Mouse (Mus musculus) G1E (cell line): ENCODE measurements around the gene Asic2.

ENCODE experiments used
- CTCF ChIP-seq: IDR thresholded peaks from 2 replicates; pipeline ENCODE4 v1.5.1; 2012; ENCODE audit warnings: low read depth, low read length, inconsistent platforms, mixed read lengths
- GATA1 ChIP-seq: IDR thresholded peaks from 2 replicates; pipeline ENCODE4 v1.6.1; 2012; ENCODE audit warnings: borderline replicate concordance, low read length, inconsistent platforms, mixed read lengths

GRCm38 (mm10) chr11:82000581-82000980 is 32.3 kb upstream of the Asic2 start:
- no peak for TF ChIP-seq GATA1
- TF ChIP-seq CTCF: no peak
